Mouse (Mus musculus) heart, postnatal 0 days (tissue): ENCODE data around the gene Cntn5. TPM values are rescaled to one million over a fixed set of nuclear protein-coding genes. Genes with fewer than 3 reads are reported as not detected.

Experiments used
- ATAC-seq: fragments of 200-750 bp; cut with Nextera tagmentation; 2 replicates; pipeline ENCODE4 v1.8.0; 2017; ENCODE audit warnings: low read depth, moderate number of reproducible peaks, moderate library complexity; ENCODE audit not compliant: insufficient read depth
- DNase-seq: peaks from one replicate; pipeline ENCODE4 v3.0.0-alpha.2; 2016; ENCODE audit warnings: low spot score
- H3K27ac ChIP-seq: fragments of 300-500 bp; sonication (generic); 2 replicates; pipeline ENCODE4 v1.5.1; 2014; ENCODE audit warnings: low read depth, mild to moderate bottlenecking
- H3K27me3 ChIP-seq: fragments of 300-500 bp; sonication (generic); 2 replicates; pipeline ENCODE4 v1.6.1; 2014; ENCODE audit warnings: low read length, mixed read lengths; ENCODE audit not compliant: control insufficient read depth, insufficient read depth
- H3K36me3 ChIP-seq: fragments of 300-500 bp; sonication (generic); replicated peaks from 2 replicates; pipeline ENCODE4 v1.6.1; 2014; ENCODE audit warnings: low read length, mixed read lengths; ENCODE audit not compliant: control insufficient read depth, insufficient read depth
- H3K4me1 ChIP-seq: fragments of 300-500 bp; sonication (generic); 2 replicates; pipeline ENCODE4 v1.6.1; 2014; ENCODE audit warnings: antibody characterized with exemption; ENCODE audit not compliant: control insufficient read depth, insufficient read depth
- H3K4me2 ChIP-seq: fragments of 300-500 bp; sonication (generic); 2 replicates; pipeline ENCODE4 v1.6.1; 2014; ENCODE audit warnings: low read depth, mild to moderate bottlenecking, low read length, moderate library complexity
- H3K4me3 ChIP-seq: fragments of 300-500 bp; sonication (generic); 2 replicates; pipeline ENCODE4 v1.5.1; 2014; ENCODE audit warnings: low read depth, low read length
- H3K9ac ChIP-seq: fragments of 300-500 bp; sonication (generic); replicated peaks from 2 replicates; pipeline ENCODE4 v1.6.1; 2014; ENCODE audit warnings: low read depth, low read length, mixed read lengths
- H3K9me3 ChIP-seq: fragments of 300-500 bp; sonication (generic); replicated peaks from 2 replicates; pipeline ENCODE4 v1.6.1; 2016; ENCODE audit warnings: low read length; ENCODE audit not compliant: control insufficient read depth
- CTCF ChIP-seq: IDR thresholded peaks from 2 replicates; pipeline ENCODE4 v1.5.1; 2016; ENCODE audit warnings: antibody characterized with exemption, control low read depth, low read depth
- EP300 ChIP-seq: IDR thresholded peaks from 2 replicates; pipeline ENCODE4 v1.6.1; 2016; ENCODE audit warnings: antibody characterized with exemption, low read depth
- WGBS: fragments of 180-500 bp; shearing (Covaris S2); extraction: QIAGEN DNeasy Blood & Tissue Kit; methylation state at CpG from one replicate; pipeline ENCODE4 v1.1.7; 2014; 5-methylcytosine and 5-hydroxymethylcytosine counted together
- polyA plus RNA-seq: library from polyadenylated mRNA; unstranded; fragments of >200 nt; fragmentation: Nextera tagmentation; extraction: Ambion mirVana; gene quantifications from 2 replicates; pipeline ENCODE4 v1.2.1, GENCODE M21; 2015
- total RNA-seq: library from RNA; depleted of rRNA; stranded (reverse); fragments of >200 nt; gene quantifications from 2 replicates; pipeline ENCODE4 v1.2.3, GENCODE M21; 2014; ENCODE audit warnings: low replicate concordance

The Cntn5 gene
- total and polyA plus RNA-seq, 2 experiments from 2014 or later = 0.07 to 0.19 TPM

GRCm38 (mm10) chr9:10471484-10472125 is 433.0 kb downstream of the Cntn5 start:
- no peak for ATAC-seq
- Histone ChIP-seq H3K4me1 (no peaks in the 10 kb centered on the region), H3K36me3 (no peaks in the 10 kb centered on the region), H3K27me3 (no peaks in the 10 kb centered on the region), H3K9ac (no peak overlapping the region), H3K4me2 (no peak overlapping the region), H3K27ac (no peak overlapping the region), H3K4me3 (no peak overlapping the region), H3K9me3 (0 out of 2 replicates have a peak, but pooled peaks cover 4% of the 10 kb centered on the region)
- TF ChIP-seq EP300 = no peak
- no peak for TF ChIP-seq CTCF
- WGBS = 52% methylated on average over 4 of the region's 4 CpGs
- DNase-seq = no peak

- Histone ChIP-seq H3K4me2 (no peak overlapping the region), H3K27ac (no peak overlapping the region)
- DNase-seq = no peak
Observed at GRCm38 (mm10) chr9:10464758-10465157, 439.8 kb downstream of the Cntn5 start.

GRCm38 (mm10) chr9:10457900-10458299 is 446.7 kb downstream of the Cntn5 start:
- H3K27ac ChIP-seq = no peak overlapping the region
- H3K9me3 ChIP-seq = no peaks in the 10 kb centered on the region
- no peak for DNase-seq
- ATAC-seq = no peak
- no peaks in the 10 kb centered on the region for H3K27me3 ChIP-seq
- TF ChIP-seq CTCF = no peak
- no peak for TF ChIP-seq EP300
- 44% methylated on average over 3 of the region's 3 CpGs for WGBS
- H3K36me3 ChIP-seq = no peaks in the 10 kb centered on the region
- no peak overlapping the region for H3K4me3 ChIP-seq
- H3K4me1 ChIP-seq = no peaks in the 10 kb centered on the region
- no peak overlapping the region for H3K4me2 ChIP-seq
- no peak overlapping the region for H3K9ac ChIP-seq

More at GRCm38 (mm10) chr9:10464758-10465157, 439.8 kb downstream of the Cntn5 start:
- Histone ChIP-seq H3K27me3 (no peaks in the 10 kb centered on the region), H3K36me3 (no peaks in the 10 kb centered on the region), H3K9me3 (no peaks in the 10 kb centered on the region), H3K9ac (no peak overlapping the region), H3K4me1 (no peaks in the 10 kb centered on the region), H3K4me3 (no peak overlapping the region)
- TF ChIP-seq CTCF (0 out of 2 replicates have a peak, but pooled peaks have one; percentile 4), EP300 (no peak)
- ATAC-seq = no peak

DNA sequence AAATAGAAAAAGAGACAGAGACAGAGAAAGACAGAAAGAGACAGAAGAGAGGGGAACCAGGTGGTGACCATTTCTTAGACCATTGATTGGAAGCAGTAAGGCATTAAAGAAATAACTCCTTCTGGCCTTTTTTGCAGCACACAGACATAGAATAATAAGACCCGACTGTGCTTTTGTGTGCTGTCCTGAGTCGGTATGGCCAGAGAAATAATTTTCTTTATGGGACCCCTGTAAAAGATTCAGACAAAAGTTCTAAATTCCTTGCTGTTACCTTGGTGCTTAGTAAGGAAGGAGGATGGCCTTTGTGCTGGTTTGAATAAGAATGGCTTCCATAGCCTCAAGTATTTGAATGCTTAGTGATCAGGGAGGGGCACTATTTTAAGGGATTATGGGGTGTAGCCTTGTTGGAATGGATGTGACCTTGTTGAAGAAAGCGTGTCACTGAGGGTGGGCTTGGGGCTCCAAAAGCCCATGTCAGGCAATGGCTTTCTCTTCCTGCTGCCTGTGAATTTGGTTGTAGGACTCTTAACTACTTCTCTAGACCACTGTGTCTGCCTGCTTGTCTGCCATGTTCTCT is 455.5 kb downstream of the Cntn5 start:
- Histone ChIP-seq H3K27me3 (no peaks in the 10 kb centered on the region), H3K9ac (no peak overlapping the region), H3K4me1 (no peaks in the 10 kb centered on the region), H3K27ac (no peak overlapping the region), H3K4me2 (no peak overlapping the region), H3K4me3 (no peak overlapping the region), H3K36me3 (no peaks in the 10 kb centered on the region), H3K9me3 (no peaks in the 10 kb centered on the region)
- no peak for TF ChIP-seq EP300
- no peak for TF ChIP-seq CTCF
- ATAC-seq (no peak), DNase-seq (no peak)
- WGBS = 74% methylated on average over 3 of the region's 3 CpGs

GRCm38 (mm10) chr9:10447220-10447837 is 457.2 kb downstream of the Cntn5 start:
- H3K4me3 ChIP-seq = no peak overlapping the region
- no peak overlapping the region for H3K9ac ChIP-seq
- H3K36me3 ChIP-seq = no peaks in the 10 kb centered on the region
- DNase-seq = no peak
- no peaks in the 10 kb centered on the region for H3K27me3 ChIP-seq
- ATAC-seq = no peak
- no peak overlapping the region for H3K4me2 ChIP-seq
- TF ChIP-seq CTCF (no peak), EP300 (no peak)
- no peak overlapping the region for H3K27ac ChIP-seq
- H3K9me3 ChIP-seq = no peaks in the 10 kb centered on the region
- H3K4me1 ChIP-seq = no peaks in the 10 kb centered on the region
